8 mouse cellular contexts compared by ENCODE assay signal in the genomic region with DNA sequence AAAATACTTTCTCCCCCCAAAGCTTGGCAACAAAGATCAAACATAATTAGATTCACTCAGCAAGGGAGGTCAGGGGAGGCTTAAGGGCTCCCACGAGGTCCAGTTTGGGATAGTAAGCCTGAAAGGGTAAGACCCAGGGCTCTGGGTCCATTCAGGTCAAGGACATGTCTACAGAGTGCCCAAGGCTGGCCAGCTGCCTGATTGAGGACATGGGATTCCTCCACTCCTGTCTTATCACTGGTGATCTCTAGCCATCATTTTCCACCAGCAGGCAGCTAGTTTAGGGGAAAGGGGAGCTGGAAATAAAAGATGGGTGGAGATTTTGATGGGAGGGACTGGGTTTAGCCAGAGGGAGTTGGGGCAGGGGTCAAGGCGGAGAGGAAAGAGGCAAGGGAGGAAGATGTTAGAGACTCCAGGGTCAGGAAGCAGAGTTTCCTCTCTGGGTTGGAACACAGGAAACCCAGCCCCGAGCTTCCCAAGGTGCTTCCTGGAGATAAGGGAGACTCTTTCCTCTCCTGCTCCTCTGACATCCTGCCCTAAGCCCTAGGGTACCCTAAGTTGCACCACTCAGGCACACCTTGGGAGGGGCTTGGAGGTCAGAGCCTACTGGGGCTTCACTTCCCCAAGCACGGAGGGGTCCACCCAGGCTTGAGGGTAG. TPM values are rescaled to one million over a fixed set of nuclear protein-coding genes. Genes with fewer than 3 reads are reported as not detected.
A peak's percentile ranks its signal among the peaks of the same experiment; 100 is the strongest.
DNase-seq lines count a peak whose midpoint lies in the region; ATAC-seq lines count a peak whose summit lies in the region.

No protein-coding gene starts in this region.

- DNase-seq in thymus, postnatal 4 days = peak; percentile 14
- DNase-seq in thymus, postnatal 36 days = no peak
- peak; percentile 67 to 75 for DNase-seq in heart, postnatal 10 days
- DNase-seq in kidney, postnatal 36 days = peak; percentile 72 to 87
- DNase-seq in layer of hippocampus, adult 9-10 months (ENCODE audit: low spot score) = no peak
- DNase-seq in thymus, adult 18-20 months = no peak
- DNase-seq in ovary, postnatal 10 days (ENCODE audit: low spot score) = no peak

- intact Hi-C loops in heart, postnatal 10 days (cut with DNase I) = loop anchor here (1.0 kb wide), 2 partner anchors 17 to 20 kb away; a partner anchor contains a TSS

- peak; percentile 56 for ATAC-seq in megakaryocyte-erythroid progenitor cell, adult 5-6 weeks (replicated peaks; ENCODE audit: low FRiP score, low TSS enrichment, poor library complexity, severe bottlenecking)

RNA-seq across cellular contexts. Expression of a gene that starts 1.9 kb away (rescaled TPM):
- total RNA-seq in heart, postnatal 10 days (2021) = 10 to 100 TPM; 82.6 to 86.1 TPM
- total RNA-seq in megakaryocyte-erythroid progenitor cell, adult 5-6 weeks (2014; fragmentation: Nextera tagmentation) = 77.1 and 87.3 TPM in 2 replicates
- 11.8 and 48.9 TPM in 2 replicates for total RNA-seq in megakaryocyte-erythroid progenitor cell, adult 5-6 weeks (2017)

RNA-seq across cellular contexts. Expression of a gene that starts 20.3 kb away (rescaled TPM):
- total RNA-seq in heart, postnatal 10 days (2021) = 10 to 100 TPM; 18.1 to 18.4 TPM
- 10.7 and 18.3 TPM in 2 replicates for total RNA-seq in megakaryocyte-erythroid progenitor cell, adult 5-6 weeks (2014; fragmentation: Nextera tagmentation)
- total RNA-seq in megakaryocyte-erythroid progenitor cell, adult 5-6 weeks (2017) = 7.1 and 17.4 TPM in 2 replicates

RNA-seq across cellular contexts. Expression of a gene that starts 43.8 kb away (rescaled TPM):
- under 1 TPM; 0.05 to 0.12 TPM for total RNA-seq in heart, postnatal 10 days (2021)
- not detected in 2 replicates for total RNA-seq in megakaryocyte-erythroid progenitor cell, adult 5-6 weeks (2014; fragmentation: Nextera tagmentation)
- total RNA-seq in megakaryocyte-erythroid progenitor cell, adult 5-6 weeks (2017) = not detected in 2 replicates

Comparison
In these comparisons a context has a peak if more than half of its experiments do, and no peak if none do; other contexts are left out.
1. DNase-seq: peak in thymus, postnatal 4 days (single experiment), heart, postnatal 10 days (2 of 2) and kidney, postnatal 36 days (2 of 2); none in thymus, postnatal 36 days (0 of 2), layer of hippocampus, adult 9-10 months (single experiment), thymus, adult 18-20 months (0 of 2) and ovary, postnatal 10 days (single experiment).